Mouse (Mus musculus) brain, embryonic 14.5 days (tissue): Measurements from ENCODE around the gene Nrde2. TPM values are rescaled to one million over a fixed set of nuclear protein-coding genes. Genes with fewer than 3 reads are reported as not detected.
A peak's percentile ranks its signal among the peaks of the same experiment; 100 is the strongest.

ENCODE experiments used
- DNase-seq: peaks from one replicate; pipeline ENCODE4 v3.0.0-alpha.2; 2011; ENCODE audit warnings: low read depth
- CTCF ChIP-seq: fragments of 200-500 bp; IDR thresholded peaks from 2 replicates; pipeline ENCODE4 v1.5.1; 2012; ENCODE audit warnings: inconsistent platforms, mild to moderate bottlenecking, moderate library complexity, borderline replicate concordance; ENCODE audit not compliant: insufficient read depth, insufficient read length; ENCODE audit errors: extremely low read depth
- POLR2A ChIP-seq: fragments of 200-500 bp; IDR thresholded peaks from 2 replicates; pipeline ENCODE4 v1.6.1; 2012; ENCODE audit warnings: mild to moderate bottlenecking, inconsistent platforms, borderline replicate concordance; ENCODE audit not compliant: poor library complexity, insufficient read depth, insufficient read length, severe bottlenecking; ENCODE audit errors: extremely low read depth
- polyA plus RNA-seq: library from polyadenylated mRNA; depleted of rRNA; stranded (reverse); fragments of >200 nt; gene quantifications from 2 replicates; pipeline ENCODE4 v1.2.3, GENCODE M21; 2012

The Nrde2 gene
- polyA plus RNA-seq, 1 experiment = 16.3 TPM

DNA sequence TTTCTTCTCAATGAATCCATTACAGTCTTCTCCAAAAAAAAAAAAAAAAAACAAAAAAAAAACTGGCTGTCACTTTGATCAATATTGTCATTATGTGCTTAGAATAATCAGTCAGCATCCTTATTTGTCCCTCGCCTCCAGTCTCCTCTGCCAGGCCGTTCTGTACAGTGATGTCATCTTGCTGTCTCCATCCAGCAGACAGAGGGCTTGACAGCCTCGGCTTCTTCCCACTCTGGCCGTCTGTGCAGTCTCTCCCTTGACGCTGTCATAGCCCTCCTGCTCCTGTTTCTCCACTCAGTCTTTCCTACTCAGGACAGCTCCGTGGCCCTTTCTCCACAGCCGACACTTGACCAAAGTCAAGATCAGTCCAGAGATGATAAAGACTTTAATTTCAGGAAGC is 13.0 kb upstream of the Nrde2 start:
- DNase-seq = no peak

DNA sequence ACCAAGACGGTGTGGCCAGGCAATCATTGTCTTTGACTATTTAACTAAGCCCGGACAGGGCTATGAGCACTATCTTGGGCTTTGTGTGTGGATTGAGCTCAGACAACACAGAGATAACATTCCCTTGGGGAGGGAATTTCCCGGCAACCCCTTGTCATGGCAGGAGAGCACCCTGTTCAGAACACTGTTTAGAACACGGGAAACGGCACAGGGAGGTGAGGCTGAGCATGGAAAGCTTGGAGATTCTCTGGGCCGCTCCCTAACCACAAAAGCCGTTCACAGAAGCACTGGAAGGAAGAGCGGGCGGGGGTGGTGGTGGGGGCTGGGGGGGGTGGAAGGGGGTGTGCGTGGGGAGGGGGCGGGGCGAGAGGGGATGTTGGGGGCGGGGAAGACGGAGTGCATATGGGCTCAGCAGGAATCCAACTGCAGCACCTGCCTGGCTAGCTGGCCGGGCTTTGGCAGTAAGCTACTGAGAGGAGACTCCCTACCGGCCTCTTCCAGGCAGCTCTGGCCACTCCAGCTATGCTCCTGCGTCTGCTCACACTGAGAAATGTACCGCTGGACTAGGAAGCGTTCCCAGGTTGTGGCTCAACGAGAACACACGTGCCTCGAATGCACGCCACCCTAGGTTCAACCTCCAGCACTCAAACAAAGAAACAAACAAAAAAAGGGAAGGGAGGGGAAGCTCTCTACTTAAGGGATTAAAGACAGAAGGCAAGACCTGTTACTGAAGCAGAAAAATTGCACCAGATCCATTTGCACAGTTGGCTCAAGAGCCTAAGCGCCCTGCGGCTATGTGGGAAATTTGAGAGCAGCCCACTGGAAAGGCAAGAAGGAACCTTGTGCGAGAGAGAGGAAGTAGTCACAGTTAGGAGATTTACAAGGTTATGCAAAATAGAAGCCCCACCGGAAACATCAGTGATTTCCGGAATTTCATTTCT is 8.7 kb upstream of the Nrde2 start:
- DNase-seq = peak; percentile 84
- TF ChIP-seq CTCF (no peak), POLR2A (peak; percentile 30; the same call in 1 of the 2 replicates)

More for the DNA sequence above, 13.0 kb upstream of the Nrde2 start:
- TF ChIP-seq CTCF (no peak), POLR2A (no peak)

DNA sequence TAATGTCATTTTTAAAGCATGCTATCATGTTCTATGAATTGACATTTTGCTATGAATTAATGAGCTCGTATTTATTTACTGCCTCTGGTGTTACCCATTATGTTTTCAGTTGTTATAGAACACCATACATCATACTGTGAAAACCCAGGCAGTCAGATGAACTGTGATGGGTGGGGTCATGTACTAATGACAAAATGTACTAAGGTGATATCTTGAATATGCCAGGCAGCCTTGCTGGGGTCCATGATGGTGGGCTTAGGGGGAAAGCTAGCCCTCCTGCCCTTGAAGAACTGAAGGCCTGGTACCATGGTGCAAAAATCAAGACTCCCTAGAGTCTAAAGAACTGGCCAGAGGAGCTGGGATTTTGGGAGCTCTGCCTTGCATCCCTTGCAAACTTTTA is 8.0 kb upstream of the Nrde2 start:
- DNase-seq = no peak
- TF ChIP-seq CTCF (no peak), POLR2A (no peak)

DNA sequence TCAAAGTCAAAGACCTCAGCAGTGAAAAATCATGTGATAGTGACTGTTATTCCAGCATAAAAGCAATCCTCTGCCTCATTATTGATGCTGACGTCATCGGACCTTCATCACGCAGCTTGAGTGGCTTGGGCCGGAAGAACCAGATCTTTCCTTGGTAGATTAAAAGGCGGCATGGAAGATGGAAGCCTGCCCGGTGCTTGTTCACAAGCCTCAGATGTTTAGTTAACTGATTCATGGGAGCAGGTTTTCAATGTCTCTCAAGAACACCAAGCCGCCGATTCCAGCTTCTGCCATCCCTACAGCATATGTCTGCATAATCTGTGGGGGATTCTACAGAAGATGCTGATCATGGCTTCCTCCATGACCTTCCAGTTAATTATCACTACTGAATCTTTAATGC is 7.5 kb upstream of the Nrde2 start:
- TF ChIP-seq CTCF (no peak), POLR2A (no peak)

DNA sequence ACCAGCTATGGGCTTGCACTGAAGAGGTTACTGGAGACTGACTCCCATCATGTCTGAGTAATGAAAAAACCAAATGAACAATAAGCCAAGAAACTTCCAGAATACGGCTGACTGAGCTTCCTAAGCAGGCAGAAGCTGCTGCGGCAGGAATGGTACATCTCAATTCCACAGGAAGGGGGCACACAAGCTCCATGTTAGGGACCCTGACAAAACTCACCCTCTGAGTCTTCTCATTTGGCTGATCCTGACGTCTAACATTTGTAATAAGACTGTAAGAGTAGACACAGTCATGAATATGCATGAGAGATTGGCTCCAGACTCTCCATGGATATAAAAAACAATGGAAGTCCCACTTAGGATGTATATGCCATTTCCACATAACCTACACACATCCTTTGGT is 6.7 kb upstream of the Nrde2 start:
- no peak for TF ChIP-seq POLR2A
- TF ChIP-seq CTCF = peak; percentile 82
- DNase-seq = peak; percentile 94

More for the DNA sequence above, 7.5 kb upstream of the Nrde2 start:
- peak; percentile 75 for DNase-seq

DNA sequence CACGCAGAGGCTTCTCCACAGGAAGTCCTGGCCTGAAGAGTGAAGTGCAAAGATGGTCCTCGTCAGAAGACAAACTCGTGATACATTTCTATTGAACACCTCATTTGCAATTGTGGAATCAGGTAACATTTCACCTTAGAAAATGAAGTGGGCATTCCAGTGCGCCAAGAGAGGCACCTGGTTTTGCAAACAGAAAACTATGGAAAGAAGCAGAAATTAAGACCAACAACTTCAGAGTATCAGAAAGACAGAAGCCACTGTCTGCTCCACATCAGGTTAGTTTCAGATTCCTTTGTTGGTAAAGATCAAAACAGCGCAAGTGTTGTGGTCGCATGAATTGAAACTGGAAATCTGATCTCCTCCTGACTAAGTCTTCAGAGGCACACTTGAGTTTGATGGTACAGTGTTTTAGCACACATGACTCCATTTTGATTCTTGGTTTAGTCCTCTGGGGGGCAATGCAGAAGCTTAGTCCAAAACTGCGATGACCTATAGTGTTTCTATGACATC is 5.6 kb upstream of the Nrde2 start:
- TF ChIP-seq POLR2A = no peak
- TF ChIP-seq CTCF = no peak
- DNase-seq = no peak

DNA sequence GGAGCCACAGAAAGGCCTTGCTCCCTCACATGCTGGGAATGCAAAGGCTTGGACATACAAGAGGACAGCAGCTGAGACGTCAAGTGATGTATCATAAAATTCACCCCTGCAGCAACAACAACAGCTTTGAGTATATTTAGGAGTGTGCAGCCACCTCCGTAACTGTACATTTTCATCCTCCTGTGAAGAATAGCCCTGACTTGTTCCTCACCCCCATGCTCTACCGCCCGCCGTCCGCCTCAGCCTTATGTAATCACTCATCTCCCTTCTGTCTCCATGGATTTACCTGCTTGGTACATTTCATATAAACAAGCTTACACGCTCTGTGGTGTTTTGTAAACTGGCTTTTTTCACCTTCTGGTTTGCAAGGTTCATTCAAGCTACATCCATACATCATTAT is 7.0 kb downstream of the Nrde2 start:
- no peak for DNase-seq
- no peak for TF ChIP-seq POLR2A
- no peak for TF ChIP-seq CTCF

DNA sequence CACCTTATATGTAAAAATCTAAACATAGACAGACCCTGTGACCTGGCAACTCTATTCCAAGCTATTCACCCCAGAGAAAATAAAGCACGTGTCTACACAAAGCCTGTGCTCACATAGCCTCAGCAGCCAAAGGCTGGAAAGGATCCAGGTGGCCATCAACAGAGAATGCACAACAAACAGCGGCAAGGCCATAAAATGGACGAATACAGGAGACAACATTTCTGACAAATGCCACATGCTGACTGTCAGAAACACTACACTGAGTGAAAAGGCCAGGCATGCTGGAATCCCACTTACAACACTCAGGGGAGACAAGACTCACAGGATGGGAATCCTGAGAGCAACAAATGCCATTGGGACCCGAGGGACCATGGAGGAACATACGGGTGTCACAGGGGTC is 15.2 kb downstream of the Nrde2 start:
- no peak for DNase-seq
- TF ChIP-seq POLR2A (no peak), CTCF (no peak)

DNA sequence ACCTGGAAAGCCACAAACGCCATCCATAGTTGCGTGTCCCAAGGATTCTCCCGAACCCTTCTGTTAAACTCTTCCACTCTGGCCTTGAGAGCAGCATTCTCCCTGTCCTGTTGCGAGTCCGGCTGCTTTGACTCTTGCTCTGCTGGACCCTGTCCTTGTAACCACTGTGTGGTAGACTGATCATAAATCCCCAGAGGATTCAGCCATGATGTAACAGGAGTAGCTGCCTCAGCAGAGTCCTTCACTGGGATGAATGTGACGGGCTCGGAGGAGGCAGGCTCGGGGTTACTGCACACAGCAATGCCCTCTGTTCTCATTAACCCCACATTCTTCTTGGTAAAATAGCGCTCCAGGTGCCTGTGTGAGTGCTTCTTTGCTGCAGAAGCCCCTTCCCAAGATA is 15.7 kb downstream of the Nrde2 start:
- TF ChIP-seq CTCF (no peak), POLR2A (no peak)
- DNase-seq = no peak

DNA sequence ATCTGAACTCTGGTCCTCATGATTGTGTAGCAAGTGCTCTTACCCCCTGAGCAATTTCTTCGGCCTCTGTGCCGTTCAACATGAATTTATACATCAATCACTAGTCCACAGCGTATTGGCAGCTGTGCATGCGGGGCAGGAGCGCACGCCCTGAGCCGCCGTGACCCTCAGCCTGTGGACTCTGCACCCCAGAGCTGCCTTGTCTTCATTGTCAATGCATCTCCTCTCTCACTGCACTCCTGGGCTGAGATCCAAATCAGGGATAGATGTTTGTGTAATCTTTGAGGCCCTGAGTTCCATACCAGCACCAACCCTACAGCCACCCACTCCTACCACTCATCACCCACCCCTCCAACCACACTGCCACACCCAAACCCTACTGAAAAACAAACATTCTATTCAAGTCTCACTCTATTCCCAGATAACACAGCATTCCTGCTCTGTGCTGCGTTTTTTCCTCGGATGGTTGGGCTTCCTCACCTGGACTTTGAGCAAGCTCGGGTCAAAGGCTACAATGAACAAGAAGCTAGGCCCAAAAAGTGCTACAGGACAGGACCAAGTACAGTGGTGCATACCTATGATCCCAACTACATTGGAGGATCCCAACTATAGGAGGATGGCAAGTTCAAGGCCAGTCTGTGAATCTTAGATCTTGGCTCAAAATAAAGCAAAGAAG is 16.5 kb downstream of the Nrde2 start:
- DNase-seq = no peak
- TF ChIP-seq POLR2A = no peak
- no peak for TF ChIP-seq CTCF

DNA sequence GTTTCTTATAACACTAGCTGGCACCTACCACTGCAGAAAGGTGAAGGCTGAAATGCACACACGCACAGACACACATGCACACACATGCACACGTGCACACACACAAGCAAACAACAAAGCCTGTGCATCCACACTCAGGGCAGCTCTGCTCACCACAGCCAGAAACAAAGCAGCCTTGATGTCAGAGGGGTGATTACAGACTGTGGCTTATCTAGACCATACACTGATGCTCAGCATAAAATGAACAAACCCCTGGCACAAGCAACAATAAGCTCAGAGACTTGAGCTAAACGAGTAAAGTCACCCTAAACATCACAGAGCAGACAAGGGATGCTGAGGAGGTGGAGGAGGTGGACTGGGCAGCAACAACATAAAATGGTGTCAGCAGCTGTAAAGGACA is 24.3 kb downstream of the Nrde2 start:
- DNase-seq = no peak
- TF ChIP-seq CTCF = no peak
- no peak for TF ChIP-seq POLR2A
